Comparison of ENCODE assay signal across 32 mouse cellular contexts in genomic region chr16:23341254-23341653, GRCm38 (mm10).
"Had no signal": no experiment of that assay in that cellular context is flagged by ENCODE, and none has a peak within 500 bp of the region (broad histone marks: within the 10 kb centered on the region; RNA-seq: fewer than 3 reads in every experiment).

No protein-coding gene starts in this region.

- H3K27ac ChIP-seq: heart, embryonic 10.5 days; heart, embryonic 13.5 days; heart, embryonic 15.5 days; hindbrain, embryonic 10.5 days; hindbrain, embryonic 12.5 days; hindbrain, embryonic 13.5 days; hindbrain, embryonic 14.5 days; hindbrain, embryonic 15.5 days; hindbrain, postnatal 0 days; intestine, embryonic 15.5 days; kidney, embryonic 15.5 days; kidney, postnatal 0 days; layer of hippocampus, adult 2 months; left cerebral cortex, adult 2 months had no signal

- H3K4me1 ChIP-seq: heart, embryonic 10.5 days; heart, embryonic 12.5 days; heart, embryonic 13.5 days; hindbrain, embryonic 10.5 days; hindbrain, embryonic 12.5 days; hindbrain, embryonic 13.5 days; hindbrain, embryonic 15.5 days; intestine, embryonic 15.5 days; kidney, embryonic 15.5 days had no signal

- H3K9ac ChIP-seq: heart, embryonic 12.5 days; heart, embryonic 13.5 days; heart, embryonic 15.5 days; hindbrain, embryonic 12.5 days; hindbrain, embryonic 13.5 days; hindbrain, embryonic 14.5 days; hindbrain, embryonic 15.5 days; intestine, embryonic 15.5 days; kidney, embryonic 15.5 days had no signal

- H3K4me3 ChIP-seq: heart, embryonic 10.5 days; heart, embryonic 12.5 days; heart, embryonic 13.5 days; heart, embryonic 15.5 days; hindbrain, embryonic 10.5 days; hindbrain, embryonic 12.5 days; hindbrain, embryonic 13.5 days; hindbrain, embryonic 15.5 days; intestine, embryonic 15.5 days; kidney, embryonic 15.5 days; layer of hippocampus, adult 2 months; left cerebral cortex, adult 2 months had no signal

- H3K36me3 ChIP-seq: intestine, embryonic 15.5 days had no signal

- H3K4me2 ChIP-seq: heart, embryonic 11.5 days; heart, embryonic 12.5 days; heart, embryonic 13.5 days; heart, embryonic 15.5 days; hindbrain, embryonic 12.5 days; hindbrain, embryonic 13.5 days; hindbrain, embryonic 14.5 days; hindbrain, embryonic 15.5 days; intestine, embryonic 15.5 days; kidney, embryonic 15.5 days had no signal

- DNase-seq: heart, postnatal 10 days; heart, postnatal 14 days; heart, postnatal 36 days; heart, postnatal 4 days; kidney, adult 11 months; kidney, adult 18-20 months; kidney, adult 2 months; kidney, adult 8-10 months; kidney, adult 9 months; kidney, postnatal 10 days; kidney, postnatal 14 days; kidney, postnatal 25 days; kidney, postnatal 36 days; kidney, postnatal 4 days; layer of hippocampus, adult 9-11 months; layer of hippocampus, postnatal 36 days had no signal

- H3K27me3 ChIP-seq: heart, embryonic 12.5 days; heart, embryonic 13.5 days; heart, embryonic 15.5 days; hindbrain, embryonic 12.5 days; hindbrain, embryonic 13.5 days; hindbrain, embryonic 15.5 days; intestine, embryonic 15.5 days; kidney, embryonic 15.5 days had no signal

- H3K9me3 ChIP-seq: heart, embryonic 10.5 days; heart, embryonic 15.5 days; hindbrain, embryonic 10.5 days; hindbrain, embryonic 12.5 days; hindbrain, embryonic 13.5 days; hindbrain, embryonic 15.5 days; intestine, embryonic 15.5 days had no signal
